Mouse (Mus musculus) brain, embryonic 14.5 days (tissue): ENCODE measurements around the gene Eif3d.

ENCODE experiments used
- CTCF ChIP-seq: fragments of 200-500 bp; IDR thresholded peaks from 2 replicates; pipeline ENCODE4 v1.5.1; 2012; ENCODE audit warnings: inconsistent platforms, mild to moderate bottlenecking, moderate library complexity, borderline replicate concordance; ENCODE audit not compliant: insufficient read depth, insufficient read length; ENCODE audit errors: extremely low read depth
- POLR2A ChIP-seq: fragments of 200-500 bp; IDR thresholded peaks from 2 replicates; pipeline ENCODE4 v1.6.1; 2012; ENCODE audit warnings: mild to moderate bottlenecking, inconsistent platforms, borderline replicate concordance; ENCODE audit not compliant: poor library complexity, insufficient read depth, insufficient read length, severe bottlenecking; ENCODE audit errors: extremely low read depth

- TF ChIP-seq POLR2A (no peak), CTCF (no peak)
Measured at GRCm38 (mm10) chr15:77912585-77912984, 58.0 kb downstream of the Eif3d start.
